Mouse (Mus musculus): ENCODE results near the gene Ccdc171. TPM values are rescaled to one million over a fixed set of nuclear protein-coding genes. Genes with fewer than 3 reads are reported as not detected.
"Not testable (repeated sequence)": the region's sequence is repeated elsewhere in the genome, so short reads cannot be mapped to it uniquely, and the experiment has no call there.

Gene Ccdc171
- total and polyA plus RNA-seq, 3 experiments = 0.45 to 1.2 (median 0.94) TPM

DNA sequence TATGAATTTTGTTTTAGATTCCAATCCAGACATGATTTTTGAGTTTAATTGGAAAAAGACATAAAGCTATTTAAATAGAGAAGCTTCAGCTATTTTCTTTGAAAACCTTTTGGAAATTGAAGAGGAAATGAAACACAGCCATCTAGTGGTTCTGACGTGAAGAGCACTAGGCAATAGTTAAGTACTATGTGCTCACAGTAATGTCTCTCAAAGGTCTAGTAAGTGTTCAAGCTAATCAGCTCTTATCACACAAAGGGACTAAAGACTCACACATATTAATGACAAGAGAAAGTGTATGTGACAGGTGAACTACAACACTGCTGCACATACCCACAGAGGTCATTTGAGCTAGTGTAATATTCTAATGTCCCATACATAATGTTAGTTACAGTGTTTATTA is 54.8 kb downstream of the Ccdc171 start:
- intact Hi-C loops (cut with DNase I) = no loop called here
- H3K79me2 ChIP-seq (replicated peaks; ENCODE audit: control insufficient read depth, insufficient read depth, low read length) = no peaks in the 10 kb centered on the region
- no peaks in the 10 kb centered on the region for H3K36me3 ChIP-seq (ENCODE audit: control insufficient read depth, insufficient read depth, low read length)
- no peak overlapping the region for H3K4me3 ChIP-seq
- H3K27me3 ChIP-seq (ENCODE audit: control insufficient read depth, insufficient read depth, low read length) = no peaks in the 10 kb centered on the region
- no peak overlapping the region for H3K9ac ChIP-seq (ENCODE audit: low read depth, low read length)
- TF ChIP-seq CTCF (IDR thresholded peaks at IDR 0.05) = peak; percentile 65
- no peak for TF ChIP-seq EP300 (IDR thresholded peaks at IDR 0.05; ENCODE audit: insufficient read depth, low read depth, low read length)
- TF ChIP-seq POLR2A (IDR thresholded peaks at IDR 0.05; ENCODE audit: insufficient read depth, low read depth, low read length) = no peak
- WGBS = 11% methylated on average over 1 of the region's 1 CpGs
- no peak for DNase-seq
- H3K4me1 ChIP-seq (ENCODE audit: control insufficient read depth, insufficient read depth, low read length) = peaks cover 1% of the 10 kb centered on the region; the same call in 1 of the 2 replicates
- H3K27ac ChIP-seq = no peak overlapping the region

DNA sequence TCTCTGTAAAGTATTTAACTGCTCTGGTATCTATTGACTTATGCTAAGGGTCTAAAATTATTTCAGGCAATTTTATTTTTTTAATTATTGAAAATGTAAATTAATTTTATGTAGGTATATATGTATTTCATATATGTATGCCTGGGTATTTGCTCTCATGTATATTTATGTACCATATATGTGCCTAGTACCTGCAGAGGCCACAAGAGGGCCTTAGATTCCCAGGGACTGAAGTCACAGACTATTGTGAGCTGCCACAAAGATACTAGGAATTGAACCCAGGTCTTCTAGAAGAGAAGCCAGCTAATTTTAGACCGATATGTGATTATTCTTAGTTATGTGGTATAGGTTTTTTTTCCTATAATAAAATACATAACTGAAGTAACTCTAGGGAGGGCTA is 62.2 kb downstream of the Ccdc171 start:
- WGBS = 90% methylated on average over 1 of the region's 1 CpGs
- no peak for DNase-seq
- Histone ChIP-seq H3K4me1 (ENCODE audit: control insufficient read depth, insufficient read depth, low read length) (no peaks in the 10 kb centered on the region), H3K27me3 (ENCODE audit: control insufficient read depth, insufficient read depth, low read length) (no peaks in the 10 kb centered on the region), H3K9ac (ENCODE audit: low read depth, low read length) (no peak overlapping the region), H3K36me3 (ENCODE audit: control insufficient read depth, insufficient read depth, low read length) (no peaks in the 10 kb centered on the region), H3K79me2 (replicated peaks; ENCODE audit: control insufficient read depth, insufficient read depth, low read length) (no peaks in the 10 kb centered on the region), H3K27ac (no peak overlapping the region), H3K4me3 (no peak overlapping the region)
- TF ChIP-seq EP300 (IDR thresholded peaks at IDR 0.05; ENCODE audit: insufficient read depth, low read depth, low read length) (no peak), POLR2A (IDR thresholded peaks at IDR 0.05; ENCODE audit: insufficient read depth, low read depth, low read length) (no peak), CTCF (IDR thresholded peaks at IDR 0.05) (no peak)
- intact Hi-C loops (cut with DNase I) = no loop called here

DNA sequence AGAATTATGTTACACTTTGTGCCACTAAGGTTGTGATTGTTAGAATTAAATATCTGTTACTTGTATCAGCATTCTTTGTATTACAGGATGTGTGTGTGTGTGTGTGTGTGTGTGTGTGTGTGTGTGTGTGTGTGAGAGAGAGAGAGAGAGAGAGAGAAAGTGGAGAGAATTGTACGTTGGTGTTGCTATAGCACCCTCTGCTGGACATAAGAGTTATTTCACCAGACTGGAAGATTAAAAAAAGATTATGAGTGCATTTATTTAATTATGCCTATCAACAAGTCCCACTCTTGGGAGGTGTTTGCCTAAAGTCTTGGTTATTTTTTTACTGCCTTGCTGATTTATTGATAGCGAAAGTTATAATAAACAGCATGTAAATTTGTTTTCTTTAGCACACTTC is 71.1 kb downstream of the Ccdc171 start:
- WGBS = 22% methylated on average over 2 of the region's 2 CpGs
- Histone ChIP-seq H3K36me3 (ENCODE audit: control insufficient read depth, insufficient read depth, low read length) (no peaks in the 10 kb centered on the region), H3K9ac (ENCODE audit: low read depth, low read length) (no peak overlapping the region), H3K4me1 (ENCODE audit: control insufficient read depth, insufficient read depth, low read length) (no peaks in the 10 kb centered on the region), H3K27me3 (ENCODE audit: control insufficient read depth, insufficient read depth, low read length) (no peaks in the 10 kb centered on the region), H3K27ac (no peak overlapping the region), H3K79me2 (replicated peaks; ENCODE audit: control insufficient read depth, insufficient read depth, low read length) (no peaks in the 10 kb centered on the region), H3K4me3 (no peak overlapping the region)
- intact Hi-C loops (cut with DNase I) = no loop called here
- peak; percentile 66 for TF ChIP-seq CTCF (IDR thresholded peaks at IDR 0.05)
- TF ChIP-seq POLR2A (IDR thresholded peaks at IDR 0.05; ENCODE audit: insufficient read depth, low read depth, low read length) = no peak
- no peak for TF ChIP-seq EP300 (IDR thresholded peaks at IDR 0.05; ENCODE audit: insufficient read depth, low read depth, low read length)
- no peak for DNase-seq

DNA sequence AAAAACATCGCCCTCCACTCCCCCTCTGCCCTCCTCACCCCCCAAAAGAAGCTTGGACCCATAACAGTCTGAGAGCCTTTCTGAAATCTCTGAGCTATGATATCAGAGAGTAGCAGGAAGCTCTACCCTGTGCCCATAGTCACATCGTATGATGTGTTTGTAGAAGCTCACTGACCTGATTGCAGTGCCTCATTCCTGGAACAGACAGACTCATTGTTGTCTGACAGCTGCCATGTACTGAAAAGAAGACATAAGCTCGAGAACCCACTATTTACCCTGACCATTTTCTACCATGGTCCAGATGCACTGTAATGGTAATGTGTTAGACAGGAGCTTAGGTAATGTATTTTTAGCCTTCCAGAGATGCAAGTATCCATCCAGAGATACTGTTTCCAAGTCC is 85.8 kb downstream of the Ccdc171 start:
- Histone ChIP-seq H3K79me2 (replicated peaks; ENCODE audit: control insufficient read depth, insufficient read depth, low read length) (no peaks in the 10 kb centered on the region), H3K4me1 (ENCODE audit: control insufficient read depth, insufficient read depth, low read length) (no peaks in the 10 kb centered on the region), H3K27me3 (ENCODE audit: control insufficient read depth, insufficient read depth, low read length) (no peaks in the 10 kb centered on the region), H3K27ac (no peak overlapping the region), H3K36me3 (ENCODE audit: control insufficient read depth, insufficient read depth, low read length) (no peaks in the 10 kb centered on the region), H3K9ac (ENCODE audit: low read depth, low read length) (no peak overlapping the region), H3K4me3 (no peak overlapping the region)
- no peak for DNase-seq
- intact Hi-C loops (cut with DNase I) = no loop called here
- TF ChIP-seq EP300 (IDR thresholded peaks at IDR 0.05; ENCODE audit: insufficient read depth, low read depth, low read length) (no peak), CTCF (IDR thresholded peaks at IDR 0.05) (no peak), POLR2A (IDR thresholded peaks at IDR 0.05; ENCODE audit: insufficient read depth, low read depth, low read length) (no peak)
- 68% methylated on average over 3 of the region's 3 CpGs for WGBS

DNA sequence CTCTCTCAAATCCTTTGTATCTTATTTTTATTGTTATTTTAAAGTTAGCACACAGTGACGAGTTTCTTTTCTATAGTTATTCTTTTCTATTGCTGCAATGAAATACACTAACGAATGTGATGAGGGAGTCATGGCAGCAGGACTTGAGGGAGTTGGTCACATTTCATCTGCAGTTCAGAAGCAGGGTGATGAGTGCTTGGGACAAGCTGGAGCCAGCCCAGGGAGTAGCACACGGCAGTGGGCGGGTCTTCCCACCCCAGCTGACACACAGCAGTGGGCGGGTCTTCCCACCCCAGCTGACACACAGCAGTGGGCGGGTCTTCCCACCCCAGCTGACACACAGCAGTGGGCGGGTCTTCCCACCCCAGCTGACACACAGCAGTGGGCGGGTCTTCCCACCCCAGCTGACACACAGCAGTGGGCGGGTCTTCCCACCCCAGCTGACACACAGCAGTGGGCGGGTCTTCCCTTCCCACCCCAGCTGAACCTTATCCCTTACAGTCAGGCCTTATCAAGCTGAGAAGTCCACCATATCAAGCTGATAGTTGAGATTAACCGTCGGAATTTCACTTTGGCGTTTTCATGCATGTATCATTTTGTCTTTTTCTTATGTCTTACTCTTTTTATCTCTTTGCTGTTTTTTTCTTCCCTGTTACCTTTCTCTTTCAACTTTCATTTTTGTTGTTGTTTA is 97.8 kb downstream of the Ccdc171 start:
- H3K4me1 ChIP-seq (ENCODE audit: control insufficient read depth, insufficient read depth, low read length); H3K4me3 ChIP-seq; intact Hi-C loops (cut with DNase I); H3K79me2 ChIP-seq (replicated peaks; ENCODE audit: control insufficient read depth, insufficient read depth, low read length); H3K9ac ChIP-seq (ENCODE audit: low read depth, low read length); H3K27me3 ChIP-seq (ENCODE audit: control insufficient read depth, insufficient read depth, low read length); H3K36me3 ChIP-seq (ENCODE audit: control insufficient read depth, insufficient read depth, low read length); H3K27ac ChIP-seq: not testable (repeated sequence)
- WGBS = 29% methylated on average over 10 of the region's 13 CpGs
- DNase-seq = peak in 1 of 2 experiments; percentile 7

DNA sequence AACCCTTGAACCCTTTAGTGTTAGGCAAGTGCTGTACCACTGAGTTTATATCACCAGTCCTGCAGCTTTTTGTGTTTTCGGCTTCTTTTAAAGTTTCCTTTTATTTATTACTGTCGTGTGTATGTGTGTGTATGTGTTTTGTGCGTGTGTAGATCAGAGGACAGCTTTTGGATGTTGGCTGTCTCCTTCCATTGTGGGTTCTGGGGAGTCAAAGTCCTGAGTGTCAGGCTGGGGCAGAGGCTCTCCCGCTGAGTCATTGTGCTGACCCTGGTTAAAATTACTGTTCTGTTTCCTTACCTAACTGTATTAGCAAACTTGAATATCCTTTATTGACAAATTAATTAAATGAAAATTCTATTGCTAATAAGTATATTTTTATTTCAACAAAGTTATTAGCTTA is 98.4 kb downstream of the Ccdc171 start:
- WGBS = 87% methylated on average over 4 of the region's 4 CpGs
- Histone ChIP-seq H3K4me1 (ENCODE audit: control insufficient read depth, insufficient read depth, low read length) (no peaks in the 10 kb centered on the region), H3K36me3 (ENCODE audit: control insufficient read depth, insufficient read depth, low read length) (no peaks in the 10 kb centered on the region), H3K9ac (ENCODE audit: low read depth, low read length) (no peak overlapping the region), H3K27me3 (ENCODE audit: control insufficient read depth, insufficient read depth, low read length) (no peaks in the 10 kb centered on the region), H3K4me3 (no peak overlapping the region), H3K27ac (no peak overlapping the region), H3K79me2 (replicated peaks; ENCODE audit: control insufficient read depth, insufficient read depth, low read length) (no peaks in the 10 kb centered on the region)
- no peak for DNase-seq
- no peak for TF ChIP-seq POLR2A (IDR thresholded peaks at IDR 0.05; ENCODE audit: insufficient read depth, low read depth, low read length)
- TF ChIP-seq EP300 (IDR thresholded peaks at IDR 0.05; ENCODE audit: insufficient read depth, low read depth, low read length) = no peak
- no peak for TF ChIP-seq CTCF (IDR thresholded peaks at IDR 0.05)
- intact Hi-C loops (cut with DNase I) = no loop called here

All from heart, adult 2 months (tissue).